Mouse (Mus musculus) olfactory bulb, adult 2 months (tissue): ENCODE results near the gene Khk.

Experiments used
- CTCF ChIP-seq: fragments of 200-500 bp; IDR thresholded peaks from 2 replicates; pipeline ENCODE4 v1.5.1; 2012; ENCODE audit warnings: low read depth, mild to moderate bottlenecking, low read length, moderate library complexity; ENCODE audit not compliant: insufficient read depth
- POLR2A ChIP-seq: fragments of 200-500 bp; IDR thresholded peaks from 2 replicates; pipeline ENCODE4 v1.6.1; 2012; ENCODE audit warnings: mild to moderate bottlenecking, low read depth, low read length, moderate library complexity; ENCODE audit not compliant: insufficient read depth

DNA sequence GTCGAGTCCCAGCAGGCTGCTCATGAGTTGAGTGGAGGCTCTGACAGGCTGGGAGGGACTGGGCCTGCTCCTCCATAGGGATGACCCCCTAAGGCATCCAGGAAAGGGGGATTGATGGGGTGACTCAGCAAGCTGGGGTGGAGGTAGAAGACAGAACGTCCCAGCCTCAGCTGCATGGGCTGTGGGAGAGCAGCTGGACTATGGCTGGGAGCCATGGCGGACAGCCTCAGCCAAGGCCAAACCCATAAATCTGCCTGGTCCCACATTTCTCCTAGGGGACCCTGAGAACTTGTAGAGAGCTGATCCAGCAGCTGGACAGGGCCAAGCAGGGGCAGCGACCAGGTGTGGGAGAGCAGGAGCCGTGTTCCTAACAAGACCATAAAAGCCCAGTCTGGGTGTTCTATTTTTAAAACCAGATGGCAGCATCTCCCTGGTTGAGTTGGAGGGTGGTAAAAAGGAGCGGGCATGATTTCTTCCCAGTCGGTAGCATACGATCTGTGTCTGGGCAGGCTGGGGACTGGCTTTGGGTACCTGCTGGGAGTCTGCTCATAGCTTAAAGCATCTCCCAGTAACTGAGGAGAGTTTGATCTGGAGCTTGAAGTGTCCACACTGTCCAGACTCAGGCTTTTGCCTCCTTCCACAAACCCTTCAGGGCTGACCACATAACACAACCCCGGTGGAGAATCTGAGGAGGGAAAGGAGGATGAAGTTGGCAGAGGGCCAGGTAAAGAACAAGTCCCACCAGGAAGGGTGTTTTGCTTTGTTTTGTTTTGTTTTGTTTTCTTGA is 53.8 kb downstream of the Khk start:
- TF ChIP-seq POLR2A (no peak), CTCF (no peak)
